Mouse (Mus musculus): ENCODE data around the gene Ppp1ca. TPM values are rescaled to one million over a fixed set of nuclear protein-coding genes. Genes with fewer than 3 reads are reported as not detected.

The Ppp1ca gene
- polyA plus RNA-seq, 1 experiment from 2014 or later, result 929 TPM

Small RNA genes lying within 50 kb of the gene (microRNA-seq; reads per million reads assigned to microRNA genes)
- gene Gm26115, result not detected

Other genes starting within 250 kb of the Ppp1ca start
- not detected in 2 replicates for gene Aldh3b3, start 233.4 kb upstream of the Ppp1ca start, polyA plus RNA-seq (2014; fragmentation: Nextera tagmentation; extraction: Ambion mirVana)
- gene Aldh3b2, start 219.7 kb upstream of the Ppp1ca start, polyA plus RNA-seq (2014; fragmentation: Nextera tagmentation; extraction: Ambion mirVana), result 0.44 and 0.50 TPM in 2 replicates
- gene Acy3, start 205.5 kb upstream of the Ppp1ca start, polyA plus RNA-seq (2014; fragmentation: Nextera tagmentation; extraction: Ambion mirVana), result 1.0 and 1.6 TPM in 2 replicates
- not detected in 2 replicates for gene Tbx10, start 199.3 kb upstream of the Ppp1ca start, polyA plus RNA-seq (2014; fragmentation: Nextera tagmentation; extraction: Ambion mirVana)
- 14.0 and 15.1 TPM in 2 replicates for gene Nudt8, start 191.5 kb upstream of the Ppp1ca start, polyA plus RNA-seq (2014; fragmentation: Nextera tagmentation; extraction: Ambion mirVana)
- gene Gm49405, start 191.4 kb upstream of the Ppp1ca start, polyA plus RNA-seq (2014; fragmentation: Nextera tagmentation; extraction: Ambion mirVana), result 0.87 and 1.5 TPM in 2 replicates
- gene Doc2g, start 188.8 kb upstream of the Ppp1ca start, polyA plus RNA-seq (2014; fragmentation: Nextera tagmentation; extraction: Ambion mirVana), result 1.5 TPM in 2 replicates
- gene Ndufv1, start 179.3 kb upstream of the Ppp1ca start, polyA plus RNA-seq (2014; fragmentation: Nextera tagmentation; extraction: Ambion mirVana), result 180 TPM in 2 replicates
- 337 and 342 TPM in 2 replicates for gene Gstp1, start 154.1 kb upstream of the Ppp1ca start, polyA plus RNA-seq (2014; fragmentation: Nextera tagmentation; extraction: Ambion mirVana)
- gene Gstp2, start 146.0 kb upstream of the Ppp1ca start, polyA plus RNA-seq (2014; fragmentation: Nextera tagmentation; extraction: Ambion mirVana), result 1.1 and 3.8 TPM in 2 replicates
- not detected in 2 replicates for gene Gstp3, start 132.5 kb upstream of the Ppp1ca start, polyA plus RNA-seq (2014; fragmentation: Nextera tagmentation; extraction: Ambion mirVana)
- not detected in 2 replicates for gene Cabp2, start 110.5 kb upstream of the Ppp1ca start, polyA plus RNA-seq (2014; fragmentation: Nextera tagmentation; extraction: Ambion mirVana)
- 60.8 and 73.5 TPM in 2 replicates for gene Cdk2ap2, start 94.9 kb upstream of the Ppp1ca start, polyA plus RNA-seq (2014; fragmentation: Nextera tagmentation; extraction: Ambion mirVana)
- gene Pitpnm1, start 92.1 kb upstream of the Ppp1ca start, polyA plus RNA-seq (2014; fragmentation: Nextera tagmentation; extraction: Ambion mirVana), result 11.2 and 11.3 TPM in 2 replicates
- 54.9 and 58.9 TPM in 2 replicates for gene Aip, start 66.2 kb upstream of the Ppp1ca start, polyA plus RNA-seq (2014; fragmentation: Nextera tagmentation; extraction: Ambion mirVana)
- gene Gpr152, start 52.3 kb upstream of the Ppp1ca start, polyA plus RNA-seq (2014; fragmentation: Nextera tagmentation; extraction: Ambion mirVana), result not detected in 2 replicates
- gene Cabp4, start 48.0 kb upstream of the Ppp1ca start, polyA plus RNA-seq (2014; fragmentation: Nextera tagmentation; extraction: Ambion mirVana), result 0.11 TPM in 1 of 2 replicates, not detected in the other
- gene Coro1b, start 43.4 kb upstream of the Ppp1ca start, polyA plus RNA-seq (2014; fragmentation: Nextera tagmentation; extraction: Ambion mirVana), result 105 and 127 TPM in 2 replicates
- gene Ptprcap, start 38.5 kb upstream of the Ppp1ca start, polyA plus RNA-seq (2014; fragmentation: Nextera tagmentation; extraction: Ambion mirVana), result 0.75 and 1.7 TPM in 2 replicates
- gene Rps6kb2, start 28.7 kb upstream of the Ppp1ca start, polyA plus RNA-seq (2014; fragmentation: Nextera tagmentation; extraction: Ambion mirVana), result 35.4 and 46.8 TPM in 2 replicates
- 2.5 and 2.9 TPM in 2 replicates for gene Carns1, start 16.6 kb upstream of the Ppp1ca start, polyA plus RNA-seq (2014; fragmentation: Nextera tagmentation; extraction: Ambion mirVana)
- gene Tbc1d10c, start 781 bp upstream of the Ppp1ca start, polyA plus RNA-seq (2014; fragmentation: Nextera tagmentation; extraction: Ambion mirVana), result 0.29 and 1.5 TPM in 2 replicates
- 42.4 and 43.5 TPM in 2 replicates for gene Rad9a, start 9.6 kb downstream of the Ppp1ca start, polyA plus RNA-seq (2014; fragmentation: Nextera tagmentation; extraction: Ambion mirVana)
- 0.31 and 0.32 TPM in 2 replicates for gene Clcf1, start 22.2 kb downstream of the Ppp1ca start, polyA plus RNA-seq (2014; fragmentation: Nextera tagmentation; extraction: Ambion mirVana)
- not detected in 2 replicates for gene AC109138.7, start 22.3 kb downstream of the Ppp1ca start, polyA plus RNA-seq (2014; fragmentation: Nextera tagmentation; extraction: Ambion mirVana)
- 12.2 and 12.6 TPM in 2 replicates for gene Pold4, start 39.8 kb downstream of the Ppp1ca start, polyA plus RNA-seq (2014; fragmentation: Nextera tagmentation; extraction: Ambion mirVana)
- gene Ssh3, start 77.1 kb downstream of the Ppp1ca start, polyA plus RNA-seq (2014; fragmentation: Nextera tagmentation; extraction: Ambion mirVana), result 2.1 and 2.3 TPM in 2 replicates
- 8.5 and 8.8 TPM in 2 replicates for gene Ankrd13d, start 91.1 kb downstream of the Ppp1ca start, polyA plus RNA-seq (2014; fragmentation: Nextera tagmentation; extraction: Ambion mirVana)
- gene Grk2, start 114.2 kb downstream of the Ppp1ca start, polyA plus RNA-seq (2014; fragmentation: Nextera tagmentation; extraction: Ambion mirVana), result 13.2 and 16.5 TPM in 2 replicates
- gene Kdm2a, start 206.2 kb downstream of the Ppp1ca start, polyA plus RNA-seq (2014; fragmentation: Nextera tagmentation; extraction: Ambion mirVana), result 34.9 and 42.0 TPM in 2 replicates
- 10.9 and 11.1 TPM in 2 replicates for gene Rhod, start 247.4 kb downstream of the Ppp1ca start, polyA plus RNA-seq (2014; fragmentation: Nextera tagmentation; extraction: Ambion mirVana)